Mouse (Mus musculus): Measurements from ENCODE around the gene Zfp423. TPM values are rescaled to one million over a fixed set of nuclear protein-coding genes. Genes with fewer than 3 reads are reported as not detected.

Zfp423 gene
- total RNA-seq, 2 experiments from 2014 or later, result not detected

GRCm38 (mm10) chr8:87818506-87818905 is 140.9 kb downstream of the Zfp423 start:
- ATAC-seq (replicated peaks; ENCODE audit: poor library complexity, severe bottlenecking), result no peak

GRCm38 (mm10) chr8:87816141-87816540 is 143.3 kb downstream of the Zfp423 start:
- ATAC-seq (replicated peaks; ENCODE audit: poor library complexity, severe bottlenecking), result no peak

- ATAC-seq (replicated peaks; ENCODE audit: poor library complexity, severe bottlenecking), result no peak
Measured at GRCm38 (mm10) chr8:87812661-87813060, 146.7 kb downstream of the Zfp423 start.

- ATAC-seq (replicated peaks; ENCODE audit: poor library complexity, severe bottlenecking), result no peak
Measured at GRCm38 (mm10) chr8:87812069-87812449, 147.3 kb downstream of the Zfp423 start.

DNA sequence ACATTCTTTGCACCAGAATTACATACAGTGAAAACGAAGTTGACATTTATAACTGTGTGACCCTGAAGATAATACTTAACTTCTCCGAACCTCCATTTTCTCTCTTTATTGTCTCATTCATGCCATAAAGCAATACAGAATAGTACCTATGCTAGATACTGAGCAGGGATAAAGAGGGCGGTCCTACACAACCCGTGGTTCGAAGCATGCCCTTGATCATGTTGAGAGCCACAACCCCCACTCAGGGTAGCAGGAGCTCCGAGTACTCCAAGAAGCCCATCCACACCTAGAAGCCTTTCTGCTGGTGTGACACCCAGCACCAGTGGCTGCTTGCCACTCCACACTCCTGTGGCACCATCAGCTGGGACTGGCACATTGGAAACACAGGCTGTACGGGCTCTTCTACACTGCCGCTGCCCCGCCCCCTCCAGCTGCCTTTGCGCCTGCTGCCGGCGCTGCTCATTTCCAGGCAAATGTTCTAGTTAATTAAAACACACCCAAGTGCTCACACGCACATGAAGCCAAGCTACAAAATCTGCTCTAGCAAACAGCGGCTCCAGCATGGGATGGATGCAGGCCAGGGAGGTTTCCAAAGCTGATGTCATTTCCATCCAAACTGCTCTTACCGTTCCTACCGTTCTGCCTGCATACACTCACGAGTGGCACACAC is 147.9 kb downstream of the Zfp423 start:
- no peak for ATAC-seq (replicated peaks; ENCODE audit: poor library complexity, severe bottlenecking)

GRCm38 (mm10) chr8:87810771-87811170 is 148.6 kb downstream of the Zfp423 start:
- no peak for ATAC-seq (replicated peaks; ENCODE audit: poor library complexity, severe bottlenecking)

- no peak for ATAC-seq (replicated peaks; ENCODE audit: poor library complexity, severe bottlenecking)
Measured at GRCm38 (mm10) chr8:87804327-87804900, 155.0 kb downstream of the Zfp423 start.

- ATAC-seq (replicated peaks; ENCODE audit: poor library complexity, severe bottlenecking), result no peak
Measured at GRCm38 (mm10) chr8:87803437-87803836, 156.0 kb downstream of the Zfp423 start.

GRCm38 (mm10) chr8:87802571-87802970 is 156.8 kb downstream of the Zfp423 start:
- no peak for ATAC-seq (replicated peaks; ENCODE audit: poor library complexity, severe bottlenecking)

- ATAC-seq (replicated peaks; ENCODE audit: poor library complexity, severe bottlenecking), result no peak
Measured at GRCm38 (mm10) chr8:87800121-87800520, 159.3 kb downstream of the Zfp423 start.

- no peak for ATAC-seq (replicated peaks; ENCODE audit: poor library complexity, severe bottlenecking)
Measured at GRCm38 (mm10) chr8:87796234-87796633, 163.2 kb downstream of the Zfp423 start.

DNA sequence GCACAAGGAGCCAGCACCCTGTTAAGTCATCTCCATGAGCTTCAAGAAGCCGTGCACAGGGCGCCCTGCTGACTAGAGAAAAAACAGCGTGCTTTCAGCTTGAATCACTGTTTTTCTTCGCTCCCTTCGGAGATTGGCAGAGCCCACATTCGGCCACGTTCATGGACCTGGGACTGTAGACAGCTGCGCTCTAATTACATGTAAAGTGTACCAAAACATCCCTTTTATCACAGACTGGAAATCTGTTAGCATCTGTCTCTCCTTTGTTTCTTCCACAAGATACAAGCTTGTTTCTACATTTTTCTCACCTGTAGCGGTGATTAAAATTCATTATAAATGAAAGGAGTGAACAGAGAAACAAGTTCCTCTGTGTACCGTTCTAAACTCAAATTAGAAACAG is 164.8 kb downstream of the Zfp423 start:
- no peak for ATAC-seq (replicated peaks; ENCODE audit: poor library complexity, severe bottlenecking)

- ATAC-seq (replicated peaks; ENCODE audit: poor library complexity, severe bottlenecking), result no peak
Measured at GRCm38 (mm10) chr8:87791103-87791502, 168.3 kb downstream of the Zfp423 start.

DNA sequence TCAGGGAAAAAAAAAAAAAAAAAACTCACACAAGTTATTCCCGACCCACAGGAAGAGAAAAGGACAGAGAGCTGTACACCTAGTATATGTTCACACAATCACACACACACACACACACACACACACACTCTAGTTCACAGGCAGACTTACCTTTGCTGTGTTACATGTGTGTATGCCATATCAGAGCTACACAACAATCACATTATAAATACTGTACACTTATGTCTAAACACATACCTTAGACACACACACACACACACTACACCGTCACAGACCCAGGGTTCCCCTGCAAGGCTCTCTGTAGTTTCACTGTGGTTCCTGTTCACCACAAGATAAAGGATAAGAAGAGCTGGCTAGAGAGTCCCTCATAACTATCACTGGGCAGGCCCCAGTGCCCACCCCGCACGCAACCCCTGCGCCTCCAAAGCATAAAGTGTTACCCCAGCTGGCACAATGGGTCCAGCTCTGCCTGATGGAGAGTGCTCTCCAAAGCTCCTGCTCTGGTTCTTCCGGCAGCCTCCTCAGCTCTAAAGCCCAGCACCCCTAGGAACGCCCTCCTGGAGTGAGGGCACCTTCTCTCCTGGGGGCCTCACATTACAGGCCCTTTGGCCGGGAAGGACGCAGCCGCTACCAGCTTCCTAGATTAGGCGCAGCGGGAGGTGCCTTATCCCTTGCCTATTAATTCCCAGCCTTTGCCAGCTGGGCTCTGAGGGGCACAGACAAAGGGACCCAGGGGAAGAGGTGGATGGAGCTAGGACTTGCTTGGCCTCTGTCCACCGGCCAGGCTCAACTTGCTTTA is 174.6 kb downstream of the Zfp423 start:
- no peak for ATAC-seq (replicated peaks; ENCODE audit: poor library complexity, severe bottlenecking)

- ATAC-seq (replicated peaks; ENCODE audit: poor library complexity, severe bottlenecking), result no peak
Measured at GRCm38 (mm10) chr8:87784227-87784626, 175.2 kb downstream of the Zfp423 start.

GRCm38 (mm10) chr8:87783198-87783597 is 176.2 kb downstream of the Zfp423 start:
- ATAC-seq (replicated peaks; ENCODE audit: poor library complexity, severe bottlenecking), result no peak

DNA sequence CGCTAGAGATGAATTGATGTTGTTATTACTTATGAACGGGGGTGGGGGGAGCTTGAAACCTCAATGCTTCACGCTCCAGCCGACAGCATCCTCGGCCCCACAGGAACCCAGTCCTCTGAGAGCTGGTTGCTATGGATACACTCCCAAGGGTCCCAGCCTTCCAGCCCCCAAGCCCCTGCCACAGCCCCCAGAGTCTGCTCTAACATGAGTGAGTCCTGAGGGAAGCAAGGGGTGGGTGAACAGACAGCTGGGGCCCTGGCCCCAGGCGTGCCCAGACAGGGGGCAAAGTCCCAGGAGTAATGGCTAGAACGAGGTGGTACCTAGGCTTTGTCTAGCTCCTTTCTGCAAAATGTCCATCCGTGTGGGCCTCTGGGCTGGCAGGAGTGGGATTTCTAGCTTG is 181.8 kb downstream of the Zfp423 start:
- no peak for ATAC-seq (replicated peaks; ENCODE audit: poor library complexity, severe bottlenecking)

DNA sequence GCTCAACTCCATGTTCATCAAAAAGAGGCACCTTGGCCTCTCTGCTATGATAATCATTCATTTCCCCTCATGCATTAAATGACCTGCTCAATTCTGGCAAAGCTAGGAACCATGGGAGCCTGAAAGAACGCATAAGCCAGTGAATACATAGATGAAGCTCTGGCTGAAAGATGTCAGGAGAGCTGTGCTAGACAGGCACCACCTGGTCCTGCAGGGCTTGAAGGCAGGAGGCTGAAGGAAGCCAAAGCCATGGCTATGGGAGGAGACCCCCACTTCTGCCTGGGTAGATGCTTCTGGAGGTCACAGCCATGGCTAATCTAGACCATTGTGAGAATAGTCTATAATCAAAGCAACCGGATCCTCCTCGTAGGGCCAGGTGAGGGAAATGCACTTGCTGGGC is 183.5 kb downstream of the Zfp423 start:
- no peak for ATAC-seq (replicated peaks; ENCODE audit: poor library complexity, severe bottlenecking)

GRCm38 (mm10) chr8:87774966-87775365 is 184.4 kb downstream of the Zfp423 start:
- ATAC-seq (replicated peaks; ENCODE audit: poor library complexity, severe bottlenecking), result no peak

DNA sequence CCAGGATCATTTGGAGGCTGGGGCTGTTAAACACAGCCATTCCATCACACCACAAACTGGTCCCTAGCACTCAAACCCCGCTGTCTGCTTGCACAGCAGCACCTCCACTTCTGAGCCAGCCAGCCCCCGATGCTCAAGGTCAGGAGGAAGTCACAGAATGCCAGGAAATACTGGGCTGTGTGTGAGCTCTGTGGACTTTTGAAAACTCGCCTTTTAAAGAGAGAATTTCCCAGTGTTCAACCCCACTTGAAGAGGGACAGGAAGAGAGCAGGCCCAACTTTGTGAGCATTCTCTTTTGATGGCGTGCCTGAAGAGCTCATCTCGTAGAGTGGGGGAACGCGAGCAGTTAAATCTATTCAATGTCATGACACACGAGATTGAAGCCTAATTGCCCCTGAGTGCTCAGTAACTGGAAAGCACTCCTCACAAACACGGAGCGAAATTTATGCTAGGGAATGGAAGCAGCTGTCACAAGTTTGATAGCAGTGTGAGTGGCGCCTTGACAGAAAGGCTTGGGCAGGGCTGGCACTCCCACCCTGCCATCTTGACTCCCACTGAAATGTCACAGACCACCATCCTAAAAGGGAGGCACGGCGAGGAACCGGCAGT is 186.4 kb downstream of the Zfp423 start:
- no peak for ATAC-seq (replicated peaks; ENCODE audit: poor library complexity, severe bottlenecking)

GRCm38 (mm10) chr8:87767882-87768281 is 191.5 kb downstream of the Zfp423 start:
- ATAC-seq (replicated peaks; ENCODE audit: poor library complexity, severe bottlenecking), result no peak

Measured in granulocyte monocyte progenitor cell, adult 5-6 weeks (primary cell).